In the genomic region with DNA sequence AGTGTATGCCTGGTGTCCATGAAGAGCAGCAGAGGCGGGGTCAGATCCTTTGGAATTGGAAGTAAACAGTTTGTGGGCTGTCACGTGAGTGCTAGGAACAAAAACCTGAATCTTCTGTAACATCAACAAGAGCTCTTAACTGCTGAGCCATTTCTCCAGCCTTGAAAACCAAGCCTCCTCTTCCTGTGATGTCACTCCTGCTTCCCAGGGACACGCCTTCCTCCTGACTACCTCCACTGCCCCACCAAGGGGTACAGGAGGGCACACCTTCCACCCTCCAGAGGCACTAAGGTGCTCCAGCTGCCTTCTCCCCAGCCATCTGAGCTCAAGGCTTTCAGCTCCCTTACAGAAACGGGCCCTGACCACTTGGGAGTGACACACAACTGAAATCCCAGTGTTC, we compare ENCODE assay signal across 15 mouse cellular contexts. TPM values are rescaled to one million over a fixed set of nuclear protein-coding genes. Genes with fewer than 3 reads are reported as not detected.
A peak's percentile ranks its signal among the peaks of the same experiment; 100 is the strongest.
DNase-seq lines count a peak whose midpoint lies in the region; ATAC-seq and TF ChIP-seq lines count a peak whose summit lies in the region.
"Had no signal": no experiment of that assay in that cellular context is flagged by ENCODE, and none has a peak within 500 bp of the region (broad histone marks: within the 10 kb centered on the region; RNA-seq: fewer than 3 reads in every experiment).

No protein-coding gene starts in this region.

- WGBS in small intestine, adult 2 months, result 78% methylated on average over 4 of the region's 4 CpGs
- WGBS in forebrain, embryonic 10.5 days, result 88% methylated on average over 4 of the region's 4 CpGs

- no peaks in the 10 kb centered on the region for H3K9me3 ChIP-seq in forebrain, embryonic 10.5 days

- no peak for TF ChIP-seq CTCF in small intestine, adult 2 months (IDR thresholded peaks at IDR 0.05; ENCODE audit: extremely low read depth, insufficient read length, insufficient replicate concordance, low read depth, low read length)

- H3K36me3 ChIP-seq in small intestine, adult 2 months (ENCODE audit: control insufficient read depth, insufficient read depth, low read length), result no peaks in the 10 kb centered on the region
- peaks cover 22% of the 10 kb centered on the region for H3K36me3 ChIP-seq in forebrain, embryonic 10.5 days (replicated peaks)

- H3K27ac ChIP-seq in brown adipose tissue, adult 24 weeks (replicated peaks; ENCODE audit: low read depth, low read length), result 0 out of 2 replicates have a peak overlapping the region, but pooled peaks have one; percentile 5
- H3K27ac ChIP-seq in small intestine, adult 2 months (ENCODE audit: insufficient read depth, low read depth, low read length), result peak overlapping the region; percentile 42
- H3K27ac ChIP-seq in forebrain, embryonic 10.5 days, result no peak overlapping the region

- DNase-seq in CD4-positive, CD25-positive, alpha-beta regulatory T cell, adult 2 months (ENCODE audit: low read depth, low spot score), result peak; percentile 47
- DNase-seq in lung, postnatal 36 days, result peak; percentile 11
- no peak for DNase-seq in lung, postnatal 14 days
- no peak for DNase-seq in forebrain, embryonic 10.5 days (ENCODE audit: extremely low spot score, low spot score)
- DNase-seq: cerebellum, adult 9-10 months; gastrocnemius, postnatal 10 days had no signal

- ATAC-seq in CD4-positive, CD25-positive, alpha-beta regulatory T cell, adult 4 months, result no peak
- ATAC-seq in monocyte, adult 5-6 weeks (replicated peaks; ENCODE audit: insufficient number of reproducible peaks, low FRiP score, low TSS enrichment, poor library complexity, severe bottlenecking), result no peak

- peaks cover 9% of the 10 kb centered on the region for H3K4me1 ChIP-seq in brown adipose tissue, adult 24 weeks (ENCODE audit: control insufficient read depth, insufficient read depth, insufficient read length, low read length)
- peaks cover 2% of the 10 kb centered on the region for H3K4me1 ChIP-seq in small intestine, adult 2 months (ENCODE audit: control insufficient read depth, insufficient read depth, insufficient read length, low read length)
- H3K4me1 ChIP-seq in forebrain, embryonic 10.5 days, result peaks cover 30% of the 10 kb centered on the region

- peaks cover 7% of the 10 kb centered on the region; the same call in 1 of the 2 replicates for H3K27me3 ChIP-seq in small intestine, adult 2 months (ENCODE audit: control insufficient read depth, insufficient read depth, low read length)
- H3K27me3 ChIP-seq in forebrain, embryonic 10.5 days (ENCODE audit: poor library complexity, severe bottlenecking), result no peaks in the 10 kb centered on the region

- TF ChIP-seq POLR2A in small intestine, adult 2 months (IDR thresholded peaks at IDR 0.05; ENCODE audit: low read depth, low read length), result no peak

- no peak overlapping the region for H3K4me3 ChIP-seq in brown adipose tissue, adult 24 weeks (ENCODE audit: insufficient read depth, low read depth, low read length)
- H3K4me3 ChIP-seq in small intestine, adult 2 months (ENCODE audit: low read depth, low read length), result no peak overlapping the region
- H3K4me3 ChIP-seq in forebrain, embryonic 10.5 days, result no peak overlapping the region

RNA-seq across cellular contexts. Expression of gene Tk2, which starts 1.7 kb away (rescaled TPM):
- 10 to 100 TPM; 41.8 to 62.5 TPM for polyA plus RNA-seq in CD4-positive, CD25-positive, alpha-beta regulatory T cell, adult 4 months (2017; shearing (Covaris generic))
- polyA plus RNA-seq in brown adipose tissue, adult 24 weeks (2012; ENCODE audit: insufficient read depth, insufficient read length, missing spikeins), result 13.1 and 16.8 TPM in 2 replicates
- 5.3 and 5.6 TPM in 2 replicates for polyA plus RNA-seq in small intestine, adult 2 months (2012; rRNA removed)
- 25.7 and 25.8 TPM in 2 replicates for polyA plus RNA-seq in forebrain, embryonic 10.5 days (2016; fragmentation: Nextera tagmentation; extraction: Ambion mirVana)
- 39.0 to 49.4 TPM (median 44.6 TPM) in 3 replicates for total RNA-seq in monocyte, adult 5-6 weeks (2017)

RNA-seq across cellular contexts. Expression of gene Cklf, which starts 4.0 kb away (rescaled TPM):
- 10 to 100 TPM; 99.5 TPM for polyA plus RNA-seq in CD4-positive, CD25-positive, alpha-beta regulatory T cell, adult 4 months (2017; shearing (Covaris generic))
- polyA plus RNA-seq in brown adipose tissue, adult 24 weeks (2012; ENCODE audit: insufficient read depth, insufficient read length, missing spikeins), result 3.8 TPM in 1 of 2 replicates, not detected in the other
- polyA plus RNA-seq in small intestine, adult 2 months (2012; rRNA removed), result 0.94 and 1.0 TPM in 2 replicates
- polyA plus RNA-seq in forebrain, embryonic 10.5 days (2016; fragmentation: Nextera tagmentation; extraction: Ambion mirVana), result 39.4 and 41.7 TPM in 2 replicates
- 33.6 to 48.9 TPM (median 35.8 TPM) in 3 replicates for total RNA-seq in monocyte, adult 5-6 weeks (2017)

RNA-seq across cellular contexts. Expression of gene Cmtm2a, which starts 46.4 kb away (rescaled TPM):
- under 1 TPM in 1 of 2 experiments, not detected in 1; 0.54 TPM for polyA plus RNA-seq in CD4-positive, CD25-positive, alpha-beta regulatory T cell, adult 4 months (2017; shearing (Covaris generic))
- not detected in 2 replicates for polyA plus RNA-seq in brown adipose tissue, adult 24 weeks (2012; ENCODE audit: insufficient read depth, insufficient read length, missing spikeins)
- polyA plus RNA-seq in small intestine, adult 2 months (2012; rRNA removed), result not detected in 2 replicates
- not detected in 2 replicates for polyA plus RNA-seq in forebrain, embryonic 10.5 days (2016; fragmentation: Nextera tagmentation; extraction: Ambion mirVana)
- 4.7 TPM in 1 of 3 replicates, not detected in the others for total RNA-seq in monocyte, adult 5-6 weeks (2017)
- total RNA-seq: gastrocnemius, postnatal 10 days; heart, postnatal 25 days had no signal
- polyA plus RNA-seq: activated CD4-positive, CD25-positive, alpha-beta regulatory T cell, adult 4 months; brain, embryonic 14.5 days; limb, embryonic 11.5 days; lung, embryonic 16.5 days had no signal

Comparison
In these comparisons a context has a peak if more than half of its experiments do, and no peak if none do; other contexts are left out.
1. DNase-seq: peak in CD4-positive, CD25-positive, alpha-beta regulatory T cell, adult 2 months (single experiment) and lung, postnatal 36 days (single experiment); none in lung, postnatal 14 days (single experiment) and forebrain, embryonic 10.5 days (single experiment).